Mouse (Mus musculus): ENCODE data around the gene Il1rn. TPM values are rescaled to one million over a fixed set of nuclear protein-coding genes. Genes with fewer than 3 reads are reported as not detected.

The Il1rn gene
- polyA plus RNA-seq (2015; fragmentation: Nextera tagmentation; extraction: Ambion mirVana): 17.5 and 19.0 TPM in 2 replicates

- Histone ChIP-seq H3K4me2 (ENCODE audit: low read depth, low read length) (no peak within 1 kb of the TSS), H3K9me3 (ENCODE audit: low read length) (no peaks in the 10 kb centered on the region), H3K4me1 (ENCODE audit: insufficient read depth) (peaks cover 19% of the 10 kb centered on the region), H3K27ac (ENCODE audit: low read depth) (peak within 1 kb of the TSS; percentile 83), H3K4me3 (ENCODE audit: low read depth, low read length) (no peak within 1 kb of the TSS), H3K9ac (replicated peaks) (no peak within 1 kb of the TSS), H3K27me3 (ENCODE audit: insufficient read depth, low read length) (no peaks in the 10 kb centered on the region), H3K36me3 (replicated peaks; ENCODE audit: insufficient read depth, low read length) (no peaks in the 10 kb centered on the region)
- ATAC-seq (no peak), DNase-seq (no peak)
- 78% methylated on average over 2 of the region's 2 CpGs for WGBS (ENCODE audit: insufficient replicate concordance)
- TF ChIP-seq CTCF (IDR thresholded peaks at IDR 0.05; ENCODE audit: low read depth) (no peak), EP300 (IDR thresholded peaks at IDR 0.05; ENCODE audit: low read depth) (no peak)
Observed at GRCm38 (mm10) chr2:24336545-24336944, at the start of gene Il1rn. TSS of gene Il1rn (plus strand) at chr2:24336853.

GRCm38 (mm10) chr2:24290896-24291295 is 45.8 kb upstream of the Il1rn start, which contains the start of gene Il1f10:
TSS of gene Il1f10 (plus strand) at chr2:24291196.
- Histone ChIP-seq H3K9ac (replicated peaks) (no peak within 1 kb of the TSS), H3K36me3 (replicated peaks; ENCODE audit: insufficient read depth, low read length) (no peaks in the 10 kb centered on the region), H3K27ac (ENCODE audit: low read depth) (no peak within 1 kb of the TSS), H3K4me2 (ENCODE audit: low read depth, low read length) (no peak within 1 kb of the TSS), H3K4me1 (ENCODE audit: insufficient read depth) (no peaks in the 10 kb centered on the region), H3K4me3 (ENCODE audit: low read depth, low read length) (no peak within 1 kb of the TSS), H3K9me3 (ENCODE audit: low read length) (no peaks in the 10 kb centered on the region), H3K27me3 (ENCODE audit: insufficient read depth, low read length) (no peaks in the 10 kb centered on the region)
- DNase-seq (no peak), ATAC-seq (no peak)
- WGBS (ENCODE audit: insufficient replicate concordance): 81% methylated on average over 5 of the region's 5 CpGs
- TF ChIP-seq EP300 (IDR thresholded peaks at IDR 0.05; ENCODE audit: low read depth): no peak
- no peak for TF ChIP-seq CTCF (IDR thresholded peaks at IDR 0.05; ENCODE audit: low read depth)

GRCm38 (mm10) chr2:24294616-24295015 is 42.0 kb upstream of the Il1rn start:
- TF ChIP-seq CTCF (IDR thresholded peaks at IDR 0.05; ENCODE audit: low read depth) (no peak), EP300 (IDR thresholded peaks at IDR 0.05; ENCODE audit: low read depth) (no peak)
- H3K9me3 ChIP-seq (ENCODE audit: low read length): no peaks in the 10 kb centered on the region
- no peak for ATAC-seq
- no peaks in the 10 kb centered on the region for H3K4me1 ChIP-seq (ENCODE audit: insufficient read depth)
- H3K4me2 ChIP-seq (ENCODE audit: low read depth, low read length): no peak overlapping the region
- WGBS (ENCODE audit: insufficient replicate concordance): 36% methylated on average over 1 of the region's 1 CpGs
- no peaks in the 10 kb centered on the region for H3K27me3 ChIP-seq (ENCODE audit: insufficient read depth, low read length)
- no peaks in the 10 kb centered on the region for H3K36me3 ChIP-seq (replicated peaks; ENCODE audit: insufficient read depth, low read length)
- H3K9ac ChIP-seq (replicated peaks): no peak overlapping the region
- no peak overlapping the region for H3K27ac ChIP-seq (ENCODE audit: low read depth)
- no peak for DNase-seq
- H3K4me3 ChIP-seq (ENCODE audit: low read depth, low read length): no peak overlapping the region

- Histone ChIP-seq H3K27ac (ENCODE audit: low read depth) (no peak overlapping the region), H3K9ac (replicated peaks) (no peak overlapping the region), H3K27me3 (ENCODE audit: insufficient read depth, low read length) (no peaks in the 10 kb centered on the region), H3K4me1 (ENCODE audit: insufficient read depth) (no peaks in the 10 kb centered on the region), H3K4me2 (ENCODE audit: low read depth, low read length) (no peak overlapping the region), H3K9me3 (ENCODE audit: low read length) (no peaks in the 10 kb centered on the region), H3K4me3 (ENCODE audit: low read depth, low read length) (no peak overlapping the region), H3K36me3 (replicated peaks; ENCODE audit: insufficient read depth, low read length) (no peaks in the 10 kb centered on the region)
- TF ChIP-seq CTCF (IDR thresholded peaks at IDR 0.05; ENCODE audit: low read depth): peak; percentile 86
- no peak for TF ChIP-seq EP300 (IDR thresholded peaks at IDR 0.05; ENCODE audit: low read depth)
- DNase-seq (peak; percentile 62), ATAC-seq (peak; percentile 23; the same call in 1 of the 2 replicates)
- WGBS (ENCODE audit: insufficient replicate concordance): 12% methylated on average over 3 of the region's 3 CpGs
Observed at GRCm38 (mm10) chr2:24296837-24297236, 39.8 kb upstream of the Il1rn start.

GRCm38 (mm10) chr2:24311302-24312001 is 25.2 kb upstream of the Il1rn start:
- 21% methylated on average over 6 of the region's 6 CpGs for WGBS (ENCODE audit: insufficient replicate concordance)
- Histone ChIP-seq H3K36me3 (replicated peaks; ENCODE audit: insufficient read depth, low read length) (no peaks in the 10 kb centered on the region), H3K27me3 (ENCODE audit: insufficient read depth, low read length) (no peaks in the 10 kb centered on the region), H3K4me2 (ENCODE audit: low read depth, low read length) (no peak overlapping the region), H3K4me1 (ENCODE audit: insufficient read depth) (peaks cover 12% of the 10 kb centered on the region; the same call in 1 of the 2 replicates), H3K27ac (ENCODE audit: low read depth) (peak overlapping the region; percentile 86), H3K9ac (replicated peaks) (no peak overlapping the region), H3K9me3 (ENCODE audit: low read length) (no peaks in the 10 kb centered on the region), H3K4me3 (ENCODE audit: low read depth, low read length) (no peak overlapping the region)
- DNase-seq (peak; percentile 72), ATAC-seq (peak; percentile 93)
- TF ChIP-seq CTCF (IDR thresholded peaks at IDR 0.05; ENCODE audit: low read depth) (no peak), EP300 (IDR thresholded peaks at IDR 0.05; ENCODE audit: low read depth) (peak; percentile 47; the same call in 1 of the 2 replicates)

- Histone ChIP-seq H3K36me3 (replicated peaks; ENCODE audit: insufficient read depth, low read length) (no peaks in the 10 kb centered on the region), H3K27ac (ENCODE audit: low read depth) (no peak overlapping the region), H3K4me3 (ENCODE audit: low read depth, low read length) (no peak overlapping the region), H3K9ac (replicated peaks) (no peak overlapping the region), H3K27me3 (ENCODE audit: insufficient read depth, low read length) (no peaks in the 10 kb centered on the region), H3K9me3 (ENCODE audit: low read length) (no peaks in the 10 kb centered on the region), H3K4me2 (ENCODE audit: low read depth, low read length) (no peak overlapping the region), H3K4me1 (ENCODE audit: insufficient read depth) (peaks cover 3% of the 10 kb centered on the region; the same call in 1 of the 2 replicates)
- DNase-seq (no peak), ATAC-seq (no peak)
- 65% methylated on average over 1 of the region's 1 CpGs for WGBS (ENCODE audit: insufficient replicate concordance)
- no peak for TF ChIP-seq EP300 (IDR thresholded peaks at IDR 0.05; ENCODE audit: low read depth)
- no peak for TF ChIP-seq CTCF (IDR thresholded peaks at IDR 0.05; ENCODE audit: low read depth)
Observed at GRCm38 (mm10) chr2:24316919-24317318, 19.7 kb upstream of the Il1rn start.
